Mouse (Mus musculus) embryonic facial prominence, embryonic 11.5 days (tissue): ENCODE measurements around the gene Rhcg. TPM values are rescaled to one million over a fixed set of nuclear protein-coding genes. Genes with fewer than 3 reads are reported as not detected.

Experiments used
- polyA plus RNA-seq: library from polyadenylated mRNA; unstranded; fragments of >200 nt; fragmentation: Nextera tagmentation; extraction: Ambion mirVana; gene quantifications from 2 replicates; pipeline ENCODE4 v1.2.1, GENCODE M21; 2014

Rhcg gene
- polyA plus RNA-seq, 1 experiment from 2014 or later = 0.53 TPM

Other genes starting within 250 kb of the Rhcg start
- 1.8 and 3.6 TPM in 2 replicates for gene Rlbp1, start 230.6 kb downstream of the Rhcg start, polyA plus RNA-seq
- gene Fanci, start 225.7 kb downstream of the Rhcg start, polyA plus RNA-seq = 17.4 and 21.4 TPM in 2 replicates
- 19.7 and 21.3 TPM in 2 replicates for gene Polg, start 151.3 kb downstream of the Rhcg start, polyA plus RNA-seq
- 15.3 and 16.3 TPM in 2 replicates for gene Ticrr, start 42.5 kb upstream of the Rhcg start, polyA plus RNA-seq
- gene Kif7, start 98.1 kb upstream of the Rhcg start, polyA plus RNA-seq = 4.5 TPM in 2 replicates
- not detected in 2 replicates for gene Plin1, start 115.2 kb upstream of the Rhcg start, polyA plus RNA-seq
- 7.1 and 8.3 TPM in 2 replicates for gene Pex11a, start 125.5 kb upstream of the Rhcg start, polyA plus RNA-seq
- gene Wdr93, start 125.5 kb upstream of the Rhcg start, polyA plus RNA-seq = 0.21 and 0.42 TPM in 2 replicates
- 0.17 TPM in 1 of 2 replicates, not detected in the other for gene Mesp1, start 176.1 kb upstream of the Rhcg start, polyA plus RNA-seq
- 0.53 TPM in 1 of 2 replicates, not detected in the other for gene Mesp2, start 193.1 kb upstream of the Rhcg start, polyA plus RNA-seq
- gene Anpep, start 243.4 kb upstream of the Rhcg start, polyA plus RNA-seq = 7.5 and 7.9 TPM in 2 replicates